Mouse (Mus musculus) brain, embryonic 14.5 days (tissue): ENCODE data around the gene Srebf1.

ENCODE experiments used
- CTCF ChIP-seq: fragments of 200-500 bp; IDR thresholded peaks from 2 replicates; pipeline ENCODE4 v1.5.1; 2012; ENCODE audit warnings: inconsistent platforms, mild to moderate bottlenecking, moderate library complexity, borderline replicate concordance; ENCODE audit not compliant: insufficient read depth, insufficient read length; ENCODE audit errors: extremely low read depth
- POLR2A ChIP-seq: fragments of 200-500 bp; IDR thresholded peaks from 2 replicates; pipeline ENCODE4 v1.6.1; 2012; ENCODE audit warnings: mild to moderate bottlenecking, inconsistent platforms, borderline replicate concordance; ENCODE audit not compliant: poor library complexity, insufficient read depth, insufficient read length, severe bottlenecking; ENCODE audit errors: extremely low read depth

- TF ChIP-seq CTCF: no peak
- TF ChIP-seq POLR2A: no peak
Measured at GRCm38 (mm10) chr11:60168780-60169179, 53.6 kb downstream of the Srebf1 start.
